In genomic region chr2:122376041-122376561, GRCm38 (mm10) we compare ENCODE assay signal across 9 mouse cellular contexts. TPM values are rescaled to one million over a fixed set of nuclear protein-coding genes. Genes with fewer than 3 reads are reported as not detected.
DNase-seq lines count a peak whose midpoint lies in the region; ATAC-seq and TF ChIP-seq lines count a peak whose summit lies in the region.
"Had no signal": no experiment of that assay in that cellular context is flagged by ENCODE, and none has a peak within 500 bp of the region (broad histone marks: within the 10 kb centered on the region; RNA-seq: fewer than 3 reads in every experiment).

No protein-coding gene starts in this region.

- DNase-seq in adrenal gland, adult 18-20 months (ENCODE audit: low spot score in 2 of 2) = peak; percentile 48 to 55
- no peak for DNase-seq in adrenal gland, postnatal 4 days (ENCODE audit: low spot score in 2 of 2)
- peak; percentile 73 for DNase-seq in forebrain, embryonic 10.5 days (ENCODE audit: extremely low spot score, low spot score)
- DNase-seq in hindbrain, embryonic 10.5 days (ENCODE audit: low spot score) = peak; percentile 74
- peak; percentile 61 for DNase-seq in splenic B cell, adult 2 months (ENCODE audit: low read depth, low spot score)

- WGBS in forebrain, embryonic 10.5 days = under 1% methylated on average over 22 of the region's 22 CpGs
- under 1% methylated on average over 22 of the region's 22 CpGs for WGBS in hindbrain, embryonic 10.5 days
- under 1% methylated on average over 22 of the region's 22 CpGs for WGBS in limb, embryonic 13.5 days
- under 1% methylated on average over 22 of the region's 22 CpGs for WGBS in midbrain, embryonic 12.5 days

- no peaks in the 10 kb centered on the region for H3K9me3 ChIP-seq in forebrain, embryonic 10.5 days
- H3K9me3 ChIP-seq in hindbrain, embryonic 10.5 days = no peaks in the 10 kb centered on the region
- H3K9me3 ChIP-seq in limb, embryonic 13.5 days = no peaks in the 10 kb centered on the region
- no peaks in the 10 kb centered on the region for H3K9me3 ChIP-seq in midbrain, embryonic 12.5 days

- H3K36me3 ChIP-seq in forebrain, embryonic 10.5 days (replicated peaks) = no peaks in the 10 kb centered on the region
- H3K36me3 ChIP-seq in hindbrain, embryonic 10.5 days = no peaks in the 10 kb centered on the region
- no peaks in the 10 kb centered on the region for H3K36me3 ChIP-seq in limb, embryonic 13.5 days
- no peaks in the 10 kb centered on the region for H3K36me3 ChIP-seq in midbrain, embryonic 12.5 days
- H3K36me3 ChIP-seq in splenic B cell, adult 2 months (ENCODE audit: control insufficient read depth, insufficient read depth, low read length, poor library complexity, severe bottlenecking) = no peaks in the 10 kb centered on the region

- H3K4me2 ChIP-seq in limb, embryonic 13.5 days (replicated peaks) = peak overlapping the region; percentile 93
- peak overlapping the region; percentile 74 for H3K4me2 ChIP-seq in midbrain, embryonic 12.5 days (replicated peaks)

- TF ChIP-seq POLR2A in bone marrow macrophage, adult 2 months (IDR thresholded peaks at IDR 0.05; ENCODE audit: borderline replicate concordance, low read depth, low read length) = no peak

- no peak for TF ChIP-seq CTCF in bone marrow macrophage, adult 2 months (IDR thresholded peaks at IDR 0.05; ENCODE audit: low read depth, low read length)

- ATAC-seq in limb, embryonic 13.5 days (ENCODE audit: low FRiP score, low read depth) = no peak
- ATAC-seq in midbrain, embryonic 12.5 days (ENCODE audit: low FRiP score, low read depth) = 0 out of 2 replicates have a peak, but pooled peaks have one; percentile 2

- peaks cover 17% of the 10 kb centered on the region for H3K27me3 ChIP-seq in forebrain, embryonic 10.5 days (ENCODE audit: poor library complexity, severe bottlenecking)
- H3K27me3 ChIP-seq in hindbrain, embryonic 10.5 days (ENCODE audit: insufficient read depth, poor library complexity, severe bottlenecking) = peaks cover 6% of the 10 kb centered on the region
- 0 out of 2 replicates have a peak, but pooled peaks cover under 1% of the 10 kb centered on the region for H3K27me3 ChIP-seq in limb, embryonic 13.5 days
- H3K27me3 ChIP-seq in midbrain, embryonic 12.5 days = peaks cover 8% of the 10 kb centered on the region; the same call in 1 of the 2 replicates
- no peaks in the 10 kb centered on the region for H3K27me3 ChIP-seq in splenic B cell, adult 2 months (ENCODE audit: control insufficient read depth, insufficient read depth, low read length, poor library complexity, severe bottlenecking)

- peak overlapping the region; percentile 41 for H3K27ac ChIP-seq in bone marrow macrophage, adult 2 months (ENCODE audit: insufficient read depth, low read depth, low read length)
- H3K27ac ChIP-seq in forebrain, embryonic 10.5 days = peak overlapping the region; percentile 92
- peak overlapping the region; percentile 92 for H3K27ac ChIP-seq in hindbrain, embryonic 10.5 days
- H3K27ac ChIP-seq in limb, embryonic 13.5 days = peak overlapping the region; percentile 88
- H3K27ac ChIP-seq in midbrain, embryonic 12.5 days (replicated peaks) = peak overlapping the region; percentile 88

- peak overlapping the region; percentile 65 for H3K4me3 ChIP-seq in bone marrow macrophage, adult 2 months (ENCODE audit: insufficient read depth, low read length)
- H3K4me3 ChIP-seq in forebrain, embryonic 10.5 days = peak overlapping the region; percentile 75
- H3K4me3 ChIP-seq in hindbrain, embryonic 10.5 days = peak overlapping the region; percentile 62
- H3K4me3 ChIP-seq in limb, embryonic 13.5 days = peak overlapping the region; percentile 62
- H3K4me3 ChIP-seq in midbrain, embryonic 12.5 days = peak overlapping the region; percentile 61

- peaks cover 3% of the 10 kb centered on the region for H3K4me1 ChIP-seq in bone marrow macrophage, adult 2 months (ENCODE audit: control insufficient read depth, insufficient read depth, low read length)
- H3K4me1 ChIP-seq in forebrain, embryonic 10.5 days = peaks cover 20% of the 10 kb centered on the region
- peaks cover 11% of the 10 kb centered on the region for H3K4me1 ChIP-seq in hindbrain, embryonic 10.5 days (replicated peaks)
- peaks cover 12% of the 10 kb centered on the region; the same call in 1 of the 2 replicates for H3K4me1 ChIP-seq in limb, embryonic 13.5 days
- peaks cover 7% of the 10 kb centered on the region; the same call in 1 of the 2 replicates for H3K4me1 ChIP-seq in midbrain, embryonic 12.5 days

- H3K9ac ChIP-seq in limb, embryonic 13.5 days = peak overlapping the region; percentile 73
- peak overlapping the region; percentile 69 for H3K9ac ChIP-seq in midbrain, embryonic 12.5 days (replicated peaks)

RNA-seq across cellular contexts. Expression of gene Shf, which starts 7.1 kb away (rescaled TPM):
- 10 to 100 TPM in 1 of 2 experiments, 1 to 10 TPM in 1; 6.4 to 10.4 TPM for total RNA-seq in adrenal gland, adult 18-20 months (2021)
- 10 to 100 TPM; 30.5 to 32.7 TPM for total RNA-seq in adrenal gland, postnatal 4 days (2021)
- 2.6 TPM in 2 replicates for polyA plus RNA-seq in bone marrow macrophage, adult 2 months (2012; ENCODE audit: insufficient read depth, insufficient read length, missing spikeins)
- 3.3 and 4.6 TPM in 2 replicates for polyA plus RNA-seq in forebrain, embryonic 10.5 days (2016; fragmentation: Nextera tagmentation; extraction: Ambion mirVana)
- polyA plus RNA-seq in hindbrain, embryonic 10.5 days (2016; fragmentation: Nextera tagmentation; extraction: Ambion mirVana) = 8.8 and 9.6 TPM in 2 replicates
- polyA plus RNA-seq in limb, embryonic 13.5 days (2015; fragmentation: Nextera tagmentation; extraction: Ambion mirVana) = 4.2 and 6.0 TPM in 2 replicates
- 9.2 TPM in 2 replicates for polyA plus RNA-seq in midbrain, embryonic 12.5 days (2016; fragmentation: Nextera tagmentation; extraction: Ambion mirVana)

RNA-seq across cellular contexts. Expression of gene Slc28a2, which starts 50.2 kb away (rescaled TPM):
- 1 to 10 TPM; 1.2 to 7.1 TPM for total RNA-seq in adrenal gland, adult 18-20 months (2021)
- 1 to 10 TPM; 1.8 to 2.4 TPM for total RNA-seq in adrenal gland, postnatal 4 days (2021)
- 22.4 and 29.6 TPM in 2 replicates for polyA plus RNA-seq in bone marrow macrophage, adult 2 months (2012; ENCODE audit: insufficient read depth, insufficient read length, missing spikeins)
- not detected in 2 replicates for polyA plus RNA-seq in forebrain, embryonic 10.5 days (2016; fragmentation: Nextera tagmentation; extraction: Ambion mirVana)
- not detected in 2 replicates for polyA plus RNA-seq in hindbrain, embryonic 10.5 days (2016; fragmentation: Nextera tagmentation; extraction: Ambion mirVana)
- 0.15 and 0.29 TPM in 2 replicates for polyA plus RNA-seq in limb, embryonic 13.5 days (2015; fragmentation: Nextera tagmentation; extraction: Ambion mirVana)
- not detected in 2 replicates for polyA plus RNA-seq in midbrain, embryonic 12.5 days (2016; fragmentation: Nextera tagmentation; extraction: Ambion mirVana)
- total RNA-seq: left cerebral cortex, postnatal 25 days had no signal

Comparison
In these comparisons a context has a peak if more than half of its experiments do, and no peak if none do; other contexts are left out.
1. DNase-seq: peak in adrenal gland, adult 18-20 months (2 of 2), forebrain, embryonic 10.5 days (single experiment), hindbrain, embryonic 10.5 days (single experiment) and splenic B cell, adult 2 months (single experiment); none in adrenal gland, postnatal 4 days (0 of 2).
2. H3K27ac ChIP-seq: peak in every context shown above with its lines; median percentile 92 in forebrain, embryonic 10.5 days; 92 in hindbrain, embryonic 10.5 days; 88 in limb, embryonic 13.5 days; 88 in midbrain, embryonic 12.5 days; 41 in bone marrow macrophage, adult 2 months.
3. RNA of gene Slc28a2, which starts 50.2 kb away (polyA plus RNA-seq): 22.4 to 29.6 TPM in bone marrow macrophage, adult 2 months; 0.15 to 0.29 TPM in limb, embryonic 13.5 days, not detected in midbrain, embryonic 12.5 days, not detected in forebrain, embryonic 10.5 days and not detected in hindbrain, embryonic 10.5 days; every median in the first group is over 10 times any median in the second.
4. Peak in every context shown above with its lines, with median percentiles within 50 percentile points of each other: H3K4me3 ChIP-seq.